Mouse (Mus musculus) thymus, adult 2 months (tissue): ENCODE results near the gene Snai3.

Source experiments
- CTCF ChIP-seq: fragments of 200-500 bp; IDR thresholded peaks from 2 replicates; pipeline ENCODE4 v1.5.1; 2012; ENCODE audit warnings: mild to moderate bottlenecking, control low read depth, low read length, moderate library complexity, borderline replicate concordance; ENCODE audit not compliant: control insufficient read depth, poor library complexity, insufficient read depth; ENCODE audit errors: extremely low read depth
- POLR2A ChIP-seq: fragments of 200-500 bp; IDR thresholded peaks from 2 replicates; pipeline ENCODE4 v1.6.1; 2012; ENCODE audit warnings: mild to moderate bottlenecking, low read length, control low read depth, moderate library complexity; ENCODE audit not compliant: control insufficient read depth, poor library complexity, insufficient read depth; ENCODE audit errors: extremely low read depth

DNA sequence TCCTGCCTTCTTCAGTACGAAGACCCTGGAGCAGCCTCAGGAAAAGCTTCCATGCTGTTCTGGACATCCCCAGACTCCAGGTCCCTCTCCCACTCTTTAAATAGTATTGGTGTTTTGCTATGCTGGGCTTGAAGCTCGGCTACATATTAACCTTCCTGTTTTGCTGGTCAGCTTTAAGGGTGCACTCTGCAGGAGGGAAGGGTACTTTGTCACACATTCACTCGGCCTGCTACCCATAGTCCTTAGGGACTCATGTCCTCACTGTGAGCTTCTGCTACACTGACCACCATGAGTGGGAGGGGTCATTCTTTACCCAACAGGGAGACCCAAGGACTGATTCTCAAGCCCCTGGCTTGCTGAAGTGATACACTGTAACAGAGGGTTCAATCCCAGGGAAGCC, 29.9 kb downstream of the Snai3 start:
- TF ChIP-seq CTCF (no peak), POLR2A (no peak)
